Mouse (Mus musculus) embryonic facial prominence, embryonic 13.5 days (tissue): ENCODE measurements around the gene Lgals1. TPM values are rescaled to one million over a fixed set of nuclear protein-coding genes. Genes with fewer than 3 reads are reported as not detected.

ENCODE experiments used
- ATAC-seq: fragments of 200-750 bp; cut with Nextera tagmentation; 2 replicates; pipeline ENCODE4 v1.8.0; 2017; ENCODE audit warnings: low read depth; ENCODE audit not compliant: insufficient number of reproducible peaks, insufficient read depth, low FRiP score, low TSS enrichment
- H3K27ac ChIP-seq: fragments of 300-500 bp; sonication (generic); 2 replicates; pipeline ENCODE4 v1.5.1; 2015; ENCODE audit warnings: moderate library complexity, mild to moderate bottlenecking, inconsistent platforms
- H3K27me3 ChIP-seq: fragments of 300-500 bp; sonication (generic); 2 replicates; pipeline ENCODE4 v1.6.1; 2015; ENCODE audit warnings: mild to moderate bottlenecking, inconsistent platforms
- H3K36me3 ChIP-seq: fragments of 300-500 bp; sonication (generic); 2 replicates; pipeline ENCODE4 v1.6.1; 2015; ENCODE audit warnings: mild to moderate bottlenecking, inconsistent platforms
- H3K4me1 ChIP-seq: fragments of 300-500 bp; sonication (generic); 2 replicates; pipeline ENCODE4 v1.6.1; 2015; ENCODE audit warnings: inconsistent platforms
- H3K4me2 ChIP-seq: fragments of 300-500 bp; sonication (generic); 2 replicates; pipeline ENCODE4 v1.6.1; 2015; ENCODE audit warnings: moderate library complexity, mild to moderate bottlenecking, inconsistent platforms
- H3K4me3 ChIP-seq: fragments of 300-500 bp; sonication (generic); 2 replicates; pipeline ENCODE4 v1.5.1; 2015; ENCODE audit warnings: mild to moderate bottlenecking, inconsistent platforms
- H3K9ac ChIP-seq: fragments of 300-500 bp; sonication (generic); 2 replicates; pipeline ENCODE4 v1.6.1; 2015; ENCODE audit warnings: mild to moderate bottlenecking, inconsistent platforms
- H3K9me3 ChIP-seq: fragments of 300-500 bp; sonication (generic); 2 replicates; pipeline ENCODE4 v1.6.1; 2016; ENCODE audit warnings: inconsistent platforms
- WGBS: fragments of 180-500 bp; shearing (Covaris S2); methylation state at CpG from one replicate; pipeline ENCODE4 v1.1.7; 2015; ENCODE audit warnings: mixed read lengths; 5-methylcytosine and 5-hydroxymethylcytosine counted together
- polyA plus RNA-seq: library from polyadenylated mRNA; unstranded; fragments of >200 nt; fragmentation: Nextera tagmentation; extraction: Ambion mirVana; gene quantifications from 2 replicates; pipeline ENCODE4 v1.2.1, GENCODE M21; 2015

Lgals1 gene
- polyA plus RNA-seq, 1 experiment from 2014 or later: 2,193 TPM

- H3K4me1 ChIP-seq: peaks cover 73% of the 10 kb centered on the region
- H3K9me3 ChIP-seq: no peaks in the 10 kb centered on the region
- H3K27me3 ChIP-seq: no peaks in the 10 kb centered on the region
- H3K36me3 ChIP-seq: peaks cover 40% of the 10 kb centered on the region
- no peak overlapping the region for H3K9ac ChIP-seq
- H3K4me2 ChIP-seq: no peak overlapping the region
- 83% methylated on average over 3 of the region's 3 CpGs for WGBS
- ATAC-seq: no peak
- H3K27ac ChIP-seq: peak overlapping the region; percentile 64
- H3K4me3 ChIP-seq: no peak overlapping the region
Measured at GRCm38 (mm10) chr15:78896149-78896548, 30.4 kb upstream of the Lgals1 start.

- 93% methylated on average over 4 of the region's 4 CpGs for WGBS
Measured at GRCm38 (mm10) chr15:78897488-78897887, 29.0 kb upstream of the Lgals1 start.

GRCm38 (mm10) chr15:78898507-78899001 is 28.0 kb upstream of the Lgals1 start:
- Histone ChIP-seq H3K27me3 (no peaks in the 10 kb centered on the region), H3K4me1 (peaks cover 79% of the 10 kb centered on the region), H3K4me3 (peak overlapping the region; percentile 83), H3K36me3 (peaks cover 31% of the 10 kb centered on the region), H3K4me2 (peak overlapping the region; percentile 88), H3K9ac (peak overlapping the region; percentile 86; the same call in 1 of the 2 replicates), H3K9me3 (no peaks in the 10 kb centered on the region), H3K27ac (peak overlapping the region; percentile 87; the same call in 1 of the 2 replicates)
- WGBS: 54% methylated on average over 6 of the region's 6 CpGs
- no peak for ATAC-seq

More at GRCm38 (mm10) chr15:78897488-78897887, 29.0 kb upstream of the Lgals1 start:
- Histone ChIP-seq H3K4me2 (no peak overlapping the region), H3K9me3 (no peaks in the 10 kb centered on the region), H3K9ac (no peak overlapping the region), H3K27ac (no peak overlapping the region), H3K4me1 (peaks cover 79% of the 10 kb centered on the region), H3K36me3 (peaks cover 32% of the 10 kb centered on the region), H3K4me3 (no peak overlapping the region), H3K27me3 (no peaks in the 10 kb centered on the region)
- ATAC-seq: no peak

GRCm38 (mm10) chr15:78899409-78899739 is 27.2 kb upstream of the Lgals1 start, which contains the start of gene Gm49510:
Gm49510 (plus strand) TSS chr15:78899667.
- Histone ChIP-seq H3K4me3 (peak within 1 kb of the TSS; percentile 83), H3K27ac (peak within 1 kb of the TSS; percentile 87), H3K4me1 (peaks cover 71% of the 10 kb centered on the region), H3K9ac (peak within 1 kb of the TSS; percentile 86), H3K27me3 (no peaks in the 10 kb centered on the region), H3K4me2 (peak within 1 kb of the TSS; percentile 88), H3K9me3 (no peaks in the 10 kb centered on the region), H3K36me3 (peaks cover 31% of the 10 kb centered on the region)
- ATAC-seq: no peak
- 2% methylated on average over 20 of the region's 20 CpGs for WGBS

- Histone ChIP-seq H3K4me2 (peak within 1 kb of the TSS; percentile 88), H3K27ac (peak within 1 kb of the TSS; percentile 87), H3K9ac (peak within 1 kb of the TSS; percentile 86), H3K36me3 (peaks cover 31% of the 10 kb centered on the region), H3K4me1 (peaks cover 65% of the 10 kb centered on the region), H3K4me3 (peak within 1 kb of the TSS; percentile 83), H3K27me3 (no peaks in the 10 kb centered on the region), H3K9me3 (no peaks in the 10 kb centered on the region)
- under 1% methylated on average over 47 of the region's 47 CpGs for WGBS
- ATAC-seq: 0 out of 2 replicates have a peak, but pooled peaks have one; percentile 56
Measured at GRCm38 (mm10) chr15:78899740-78900584, 26.6 kb upstream of the Lgals1 start, which contains the start of gene Sh3bp1. Sh3bp1 (plus strand) TSS chr15:78899768.

- Histone ChIP-seq H3K36me3 (peaks cover 37% of the 10 kb centered on the region), H3K9me3 (no peaks in the 10 kb centered on the region), H3K27me3 (no peaks in the 10 kb centered on the region), H3K4me3 (peak overlapping the region; percentile 83), H3K4me2 (peak overlapping the region; percentile 88), H3K4me1 (peaks cover 57% of the 10 kb centered on the region), H3K27ac (peak overlapping the region; percentile 87), H3K9ac (peak overlapping the region; percentile 86)
- 8% methylated on average over 18 of the region's 18 CpGs for WGBS
- 0 out of 2 replicates have a peak, but pooled peaks have one; percentile 26 for ATAC-seq
Measured at GRCm38 (mm10) chr15:78900585-78901421, 25.7 kb upstream of the Lgals1 start.

GRCm38 (mm10) chr15:78901422-78901789 is 25.1 kb upstream of the Lgals1 start:
- Histone ChIP-seq H3K9ac (peak overlapping the region; percentile 86), H3K36me3 (peaks cover 43% of the 10 kb centered on the region), H3K27ac (peak overlapping the region; percentile 87), H3K4me2 (peak overlapping the region; percentile 88), H3K4me1 (peaks cover 50% of the 10 kb centered on the region), H3K4me3 (peak overlapping the region; percentile 83), H3K9me3 (no peaks in the 10 kb centered on the region), H3K27me3 (no peaks in the 10 kb centered on the region)
- 31% methylated on average over 8 of the region's 8 CpGs for WGBS
- ATAC-seq: 0 out of 2 replicates have a peak, but pooled peaks have one; percentile 8

- no peaks in the 10 kb centered on the region for H3K27me3 ChIP-seq
- H3K4me3 ChIP-seq: no peak overlapping the region
- peaks cover 35% of the 10 kb centered on the region for H3K4me1 ChIP-seq
- ATAC-seq: no peak
- 0% methylated on average over 2 of the region's 2 CpGs for WGBS
- H3K36me3 ChIP-seq: peaks cover 62% of the 10 kb centered on the region
- 0 out of 2 replicates have a peak overlapping the region, but pooled peaks have one; percentile 24 for H3K4me2 ChIP-seq
- no peaks in the 10 kb centered on the region for H3K9me3 ChIP-seq
- no peak overlapping the region for H3K27ac ChIP-seq
- peak overlapping the region; percentile 44; the same call in 1 of the 2 replicates for H3K9ac ChIP-seq
Measured at GRCm38 (mm10) chr15:78903243-78903642, 23.3 kb upstream of the Lgals1 start.

- Histone ChIP-seq H3K27me3 (no peaks in the 10 kb centered on the region), H3K27ac (0 out of 2 replicates have a peak overlapping the region, but pooled peaks have one; percentile 7), H3K4me2 (no peak overlapping the region), H3K9ac (no peak overlapping the region), H3K4me1 (peaks cover 8% of the 10 kb centered on the region), H3K9me3 (no peaks in the 10 kb centered on the region), H3K36me3 (peaks cover 84% of the 10 kb centered on the region), H3K4me3 (no peak overlapping the region)
- ATAC-seq: no peak
- WGBS: 57% methylated on average over 7 of the region's 7 CpGs
Measured at GRCm38 (mm10) chr15:78908399-78908798, 18.1 kb upstream of the Lgals1 start.

- Histone ChIP-seq H3K27ac (peak overlapping the region; percentile 7; the same call in 1 of the 2 replicates), H3K4me3 (no peak overlapping the region), H3K9ac (0 out of 2 replicates have a peak overlapping the region, but pooled peaks have one; percentile 6), H3K4me1 (peaks cover 9% of the 10 kb centered on the region), H3K4me2 (no peak overlapping the region), H3K27me3 (no peaks in the 10 kb centered on the region), H3K9me3 (no peaks in the 10 kb centered on the region), H3K36me3 (peaks cover 78% of the 10 kb centered on the region)
- 86% methylated on average over 8 of the region's 8 CpGs for WGBS
- ATAC-seq: no peak
Measured at GRCm38 (mm10) chr15:78908982-78909381, 17.5 kb upstream of the Lgals1 start.

GRCm38 (mm10) chr15:78912040-78912439 is 14.5 kb upstream of the Lgals1 start:
- Histone ChIP-seq H3K9ac (no peak overlapping the region), H3K27me3 (no peaks in the 10 kb centered on the region), H3K9me3 (no peaks in the 10 kb centered on the region), H3K4me3 (no peak overlapping the region), H3K4me1 (peaks cover 35% of the 10 kb centered on the region), H3K36me3 (peaks cover 48% of the 10 kb centered on the region), H3K27ac (no peak overlapping the region), H3K4me2 (no peak overlapping the region)
- no peak for ATAC-seq
- WGBS: 36% methylated on average over 9 of the region's 9 CpGs
